Mouse (Mus musculus) right cerebral cortex, adult 18-20 months (tissue): Measurements from ENCODE around the gene Vmac.
A peak's percentile ranks its signal among the peaks of the same experiment; 100 is the strongest.

Source experiments
- DNase-seq: peaks from one replicate; pipeline ENCODE4 v3.0.0; 2022; ENCODE audit warnings: mixed read lengths

Gene Vmac

GRCm38 (mm10) chr17:56683546-56684140, 34.2 kb downstream of the Vmac start:
- no peak for DNase-seq

- no peak for DNase-seq
Observed at GRCm38 (mm10) chr17:56682880-56683279, 34.9 kb downstream of the Vmac start.

- DNase-seq, result no peak
Observed at GRCm38 (mm10) chr17:56681791-56682190, 36.0 kb downstream of the Vmac start.

- DNase-seq, result no peak
Observed at GRCm38 (mm10) chr17:56673647-56674416, 44.0 kb downstream of the Vmac start.

GRCm38 (mm10) chr17:56672941-56673646, 44.7 kb downstream of the Vmac start, which contains the start of gene Ranbp3:
TSS of gene Ranbp3 (plus strand) at chr17:56673294.
- DNase-seq, result peak; percentile 100

- DNase-seq, result no peak
Observed at GRCm38 (mm10) chr17:56669766-56670165, 48.1 kb downstream of the Vmac start.

- peak; percentile 84 for DNase-seq
Observed at GRCm38 (mm10) chr17:56668384-56669144, 49.3 kb downstream of the Vmac start.

- no peak for DNase-seq
Observed at GRCm38 (mm10) chr17:56667591-56667990, 50.2 kb downstream of the Vmac start.

GRCm38 (mm10) chr17:56666384-56666783, 51.4 kb downstream of the Vmac start:
- no peak for DNase-seq

GRCm38 (mm10) chr17:56664333-56664732, 53.5 kb downstream of the Vmac start:
- no peak for DNase-seq
